In genomic region chr15:97743961-97744525, GRCm38 (mm10) we compare ENCODE assay signal across 17 mouse cellular contexts. TPM values are rescaled to one million over a fixed set of nuclear protein-coding genes. Genes with fewer than 3 reads are reported as not detected.
DNase-seq lines count a peak whose midpoint lies in the region; ATAC-seq and TF ChIP-seq lines count a peak whose summit lies in the region.
"Had no signal": no experiment of that assay in that cellular context is flagged by ENCODE, and none has a peak within 500 bp of the region (broad histone marks: within the 10 kb centered on the region; RNA-seq: fewer than 3 reads in every experiment).

No protein-coding gene starts in this region.

- no peak overlapping the region for H3K27ac ChIP-seq in hindbrain, embryonic 16.5 days (ENCODE audit: low read depth, low read length)
- no peak overlapping the region for H3K27ac ChIP-seq in hindbrain, embryonic 11.5 days (ENCODE audit: low read depth, low read length)
- H3K27ac ChIP-seq in neural tube, embryonic 14.5 days (ENCODE audit: low read depth, low read length): 0 out of 2 replicates have a peak overlapping the region, but pooled peaks have one; percentile 10
- peak overlapping the region; percentile 53; the same call in 1 of the 2 replicates for H3K27ac ChIP-seq in limb, embryonic 10.5 days
- H3K27ac ChIP-seq in left cerebral cortex, adult 2 months: no peak overlapping the region
- H3K27ac ChIP-seq: hindbrain, embryonic 12.5 days; liver, embryonic 14.5 days; neural tube, embryonic 12.5 days had no signal

- no peak overlapping the region for H3K4me3 ChIP-seq in hindbrain, embryonic 16.5 days (ENCODE audit: low read length)
- no peak overlapping the region for H3K4me3 ChIP-seq in hindbrain, embryonic 11.5 days (ENCODE audit: low read depth, low read length)
- H3K4me3 ChIP-seq in neural tube, embryonic 14.5 days (ENCODE audit: low read depth, low read length): no peak overlapping the region
- H3K4me3 ChIP-seq in limb, embryonic 10.5 days: no peak overlapping the region
- no peak overlapping the region for H3K4me3 ChIP-seq in left cerebral cortex, adult 2 months
- H3K4me3 ChIP-seq: hindbrain, embryonic 12.5 days; neural tube, embryonic 12.5 days had no signal

- no peaks in the 10 kb centered on the region for H3K36me3 ChIP-seq in hindbrain, embryonic 16.5 days (ENCODE audit: control insufficient read depth, insufficient read depth, low read length)
- no peaks in the 10 kb centered on the region for H3K36me3 ChIP-seq in hindbrain, embryonic 11.5 days (ENCODE audit: control insufficient read depth, insufficient read depth, low read length)
- H3K36me3 ChIP-seq in neural tube, embryonic 14.5 days (ENCODE audit: control insufficient read depth, insufficient read depth, low read length): no peaks in the 10 kb centered on the region
- H3K36me3 ChIP-seq in limb, embryonic 10.5 days: no peaks in the 10 kb centered on the region
- H3K36me3 ChIP-seq: hindbrain, embryonic 12.5 days; neural tube, embryonic 12.5 days had no signal

- 68% methylated on average over 12 of the region's 12 CpGs for WGBS in hindbrain, embryonic 16.5 days
- 82% methylated on average over 11 of the region's 12 CpGs for WGBS in hindbrain, embryonic 11.5 days
- 81% methylated on average over 12 of the region's 12 CpGs for WGBS in neural tube, embryonic 14.5 days
- 67% methylated on average over 12 of the region's 12 CpGs for WGBS in limb, embryonic 10.5 days

- peak; percentile 91 for DNase-seq in heart, adult 11 months
- no peak for DNase-seq in heart, postnatal 14 days
- DNase-seq in hindbrain, embryonic 11.5 days (ENCODE audit: low spot score): no peak
- no peak for DNase-seq in neural tube, embryonic 10.5 days (ENCODE audit: extremely low spot score, low spot score)
- no peak for DNase-seq in limb, embryonic 10.5 days (ENCODE audit: low spot score)
- DNase-seq in left cerebral cortex, adult 2 months (ENCODE audit: extremely low spot score in 1 of 2, low spot score in 2 of 2): no peak
- DNase-seq: cerebellum, adult 11-12 months; cerebellum, postnatal 36 days; gastrocnemius, postnatal 25 days; lung, postnatal 14 days; retina, postnatal 1 day had no signal

- TF ChIP-seq CTCF in left cerebral cortex, adult 2 months (IDR thresholded peaks at IDR 0.05): no peak

- H3K27me3 ChIP-seq in hindbrain, embryonic 16.5 days (replicated peaks; ENCODE audit: control insufficient read depth, insufficient read depth, low read length): no peaks in the 10 kb centered on the region
- H3K27me3 ChIP-seq in hindbrain, embryonic 11.5 days (ENCODE audit: control insufficient read depth, insufficient read depth, low read length): no peaks in the 10 kb centered on the region
- no peaks in the 10 kb centered on the region for H3K27me3 ChIP-seq in neural tube, embryonic 14.5 days (ENCODE audit: control insufficient read depth, insufficient read depth, low read length)
- no peaks in the 10 kb centered on the region for H3K27me3 ChIP-seq in limb, embryonic 10.5 days (ENCODE audit: low read depth, poor library complexity, severe bottlenecking)
- H3K27me3 ChIP-seq: hindbrain, embryonic 12.5 days; neural tube, embryonic 12.5 days had no signal

- H3K4me1 ChIP-seq in hindbrain, embryonic 16.5 days (ENCODE audit: control insufficient read depth, insufficient read depth, low read depth, low read length): peaks cover 6% of the 10 kb centered on the region
- H3K4me1 ChIP-seq in hindbrain, embryonic 11.5 days (replicated peaks; ENCODE audit: control insufficient read depth, insufficient read depth, low read length): 0 out of 2 replicates have a peak, but pooled peaks cover 2% of the 10 kb centered on the region
- H3K4me1 ChIP-seq in neural tube, embryonic 14.5 days (ENCODE audit: control insufficient read depth, insufficient read depth, low read length): peaks cover 7% of the 10 kb centered on the region; the same call in 1 of the 2 replicates
- H3K4me1 ChIP-seq in limb, embryonic 10.5 days: peaks cover 19% of the 10 kb centered on the region

- H3K4me2 ChIP-seq in hindbrain, embryonic 16.5 days (ENCODE audit: low read length): no peak overlapping the region
- H3K4me2 ChIP-seq in hindbrain, embryonic 11.5 days (replicated peaks; ENCODE audit: low read depth, low read length): no peak overlapping the region
- no peak overlapping the region for H3K4me2 ChIP-seq in neural tube, embryonic 14.5 days (ENCODE audit: low read depth, low read length)
- H3K4me2 ChIP-seq: hindbrain, embryonic 12.5 days; neural tube, embryonic 12.5 days had no signal

- intact Hi-C loops in heart, postnatal 14 days (cut with DNase I): no loop called here
- intact Hi-C loops in left cerebral cortex, adult 2 months (cut with DNase I): no loop called here

- H3K9me3 ChIP-seq in hindbrain, embryonic 16.5 days (ENCODE audit: control insufficient read depth, low read length): 0 out of 2 replicates have a peak, but pooled peaks cover 2% of the 10 kb centered on the region
- no peaks in the 10 kb centered on the region for H3K9me3 ChIP-seq in hindbrain, embryonic 11.5 days (ENCODE audit: control insufficient read depth, low read length)
- no peaks in the 10 kb centered on the region for H3K9me3 ChIP-seq in neural tube, embryonic 14.5 days (ENCODE audit: control insufficient read depth, low read length)
- H3K9me3 ChIP-seq in limb, embryonic 10.5 days (replicated peaks): no peaks in the 10 kb centered on the region
- H3K9me3 ChIP-seq: neural tube, embryonic 12.5 days had no signal

- peak overlapping the region; percentile 22; the same call in 1 of the 2 replicates for H3K9ac ChIP-seq in hindbrain, embryonic 16.5 days (ENCODE audit: low read depth, low read length)
- no peak overlapping the region for H3K9ac ChIP-seq in hindbrain, embryonic 11.5 days (ENCODE audit: low read depth, low read length)
- no peak overlapping the region for H3K9ac ChIP-seq in neural tube, embryonic 14.5 days (replicated peaks; ENCODE audit: low read depth, low read length)
- H3K9ac ChIP-seq: hindbrain, embryonic 12.5 days; liver, embryonic 14.5 days; neural tube, embryonic 12.5 days had no signal

- ATAC-seq in hindbrain, embryonic 16.5 days: no peak
- no peak for ATAC-seq in hindbrain, embryonic 11.5 days (ENCODE audit: low FRiP score)
- ATAC-seq in neural tube, embryonic 14.5 days (ENCODE audit: low read depth): no peak

RNA-seq across cellular contexts. Expression of gene Endou, which starts 12.9 kb away (rescaled TPM):
- 1 to 10 TPM; 1.8 to 4.9 TPM for total RNA-seq in heart, postnatal 14 days (2021)
- polyA plus RNA-seq in hindbrain, embryonic 16.5 days (2015; fragmentation: Nextera tagmentation; extraction: Ambion mirVana): 0.14 and 0.41 TPM in 2 replicates
- polyA plus RNA-seq in hindbrain, embryonic 11.5 days (2014; fragmentation: Nextera tagmentation; extraction: Ambion mirVana): 0.11 TPM in 1 of 2 replicates, not detected in the other
- polyA plus RNA-seq in neural tube, embryonic 14.5 days (2014; fragmentation: Nextera tagmentation; extraction: Ambion mirVana): 0.41 TPM in 1 of 2 replicates, not detected in the other
- polyA plus RNA-seq in limb, embryonic 10.5 days (2016; fragmentation: Nextera tagmentation; extraction: Ambion mirVana): 0.16 and 0.26 TPM in 2 replicates
- total RNA-seq in left cerebral cortex, adult 2 months (2021): 1 to 10 TPM; 2.8 to 4.7 TPM
- polyA plus RNA-seq: embryonic facial prominence, embryonic 11.5 days had no signal

RNA-seq across cellular contexts. Expression of gene Rapgef3, which starts 23.7 kb away (rescaled TPM):
- 10 to 100 TPM; 32.7 to 34.3 TPM for total RNA-seq in heart, postnatal 14 days (2021)
- 17.8 and 18.4 TPM in 2 replicates for polyA plus RNA-seq in hindbrain, embryonic 16.5 days (2015; fragmentation: Nextera tagmentation; extraction: Ambion mirVana)
- 3.6 and 4.0 TPM in 2 replicates for polyA plus RNA-seq in hindbrain, embryonic 11.5 days (2014; fragmentation: Nextera tagmentation; extraction: Ambion mirVana)
- 6.7 and 9.5 TPM in 2 replicates for polyA plus RNA-seq in neural tube, embryonic 14.5 days (2014; fragmentation: Nextera tagmentation; extraction: Ambion mirVana)
- 6.4 and 6.7 TPM in 2 replicates for polyA plus RNA-seq in limb, embryonic 10.5 days (2016; fragmentation: Nextera tagmentation; extraction: Ambion mirVana)
- 10 to 100 TPM; 46.5 to 50.4 TPM for total RNA-seq in left cerebral cortex, adult 2 months (2021)

RNA-seq across cellular contexts. Expression of gene Slc48a1, which starts 34.3 kb away (rescaled TPM):
- 10 to 100 TPM; 78.3 to 78.9 TPM for total RNA-seq in heart, postnatal 14 days (2021)
- 118 and 122 TPM in 2 replicates for polyA plus RNA-seq in hindbrain, embryonic 16.5 days (2015; fragmentation: Nextera tagmentation; extraction: Ambion mirVana)
- 28.1 and 28.4 TPM in 2 replicates for polyA plus RNA-seq in hindbrain, embryonic 11.5 days (2014; fragmentation: Nextera tagmentation; extraction: Ambion mirVana)
- 94.5 and 104 TPM in 2 replicates for polyA plus RNA-seq in neural tube, embryonic 14.5 days (2014; fragmentation: Nextera tagmentation; extraction: Ambion mirVana)
- 17.0 and 23.5 TPM in 2 replicates for polyA plus RNA-seq in limb, embryonic 10.5 days (2016; fragmentation: Nextera tagmentation; extraction: Ambion mirVana)
- 100 to 1,000 TPM; 157 to 161 TPM for total RNA-seq in left cerebral cortex, adult 2 months (2021)

RNA-seq across cellular contexts. Expression of gene Rpap3, which starts 38.4 kb away (rescaled TPM):
- total RNA-seq in heart, postnatal 14 days (2021): 10 to 100 TPM; 11.5 to 12.4 TPM
- polyA plus RNA-seq in hindbrain, embryonic 16.5 days (2015; fragmentation: Nextera tagmentation; extraction: Ambion mirVana): 32.8 and 33.8 TPM in 2 replicates
- 44.1 and 49.2 TPM in 2 replicates for polyA plus RNA-seq in hindbrain, embryonic 11.5 days (2014; fragmentation: Nextera tagmentation; extraction: Ambion mirVana)
- 41.5 and 46.3 TPM in 2 replicates for polyA plus RNA-seq in neural tube, embryonic 14.5 days (2014; fragmentation: Nextera tagmentation; extraction: Ambion mirVana)
- 36.2 and 36.3 TPM in 2 replicates for polyA plus RNA-seq in limb, embryonic 10.5 days (2016; fragmentation: Nextera tagmentation; extraction: Ambion mirVana)
- total RNA-seq in left cerebral cortex, adult 2 months (2021): 10 to 100 TPM; 26.6 to 28.4 TPM

Comparison
In these comparisons a context has a peak if more than half of its experiments do, and no peak if none do; other contexts are left out.
1. H3K27ac ChIP-seq: peak in neural tube, embryonic 14.5 days (single experiment) and limb, embryonic 10.5 days (single experiment); none in hindbrain, embryonic 16.5 days (single experiment), hindbrain, embryonic 11.5 days (single experiment) and left cerebral cortex, adult 2 months (single experiment).